Mouse (Mus musculus) heart, adult 2 months (tissue): ENCODE results near the gene Pdlim4. TPM values are rescaled to one million over a fixed set of nuclear protein-coding genes. Genes with fewer than 3 reads are reported as not detected.
A peak's percentile ranks its signal among the peaks of the same experiment; 100 is the strongest.

ENCODE experiments used
- DNase-seq, 2 experiments: peaks; one replicate each; pipeline ENCODE4 v3.0.0; 2021
- H3K27ac ChIP-seq: fragments of 200-600 bp; 2 replicates; pipeline ENCODE4 v1.8.1; 2022
- H3K27me3 ChIP-seq: fragments of 200-500 bp; 2 replicates; pipeline ENCODE4 v1.6.1; 2012; ENCODE audit warnings: mild to moderate bottlenecking, low read length, inconsistent platforms, mixed read lengths; ENCODE audit not compliant: control insufficient read depth, insufficient read depth
- H3K36me3 ChIP-seq: fragments of 200-500 bp; 2 replicates; pipeline ENCODE4 v1.6.1; 2012; ENCODE audit warnings: low read length, inconsistent platforms; ENCODE audit not compliant: control insufficient read depth, insufficient read depth
- H3K4me1 ChIP-seq: fragments of 200-500 bp; 2 replicates; pipeline ENCODE4 v1.6.1; 2011; ENCODE audit warnings: low read length; ENCODE audit not compliant: control insufficient read depth, insufficient read depth
- H3K4me3 ChIP-seq: fragments of 200-600 bp; 2 replicates; pipeline ENCODE4 v1.8.1; 2022
- H3K79me2 ChIP-seq: fragments of 200-500 bp; replicated peaks from 2 replicates; pipeline ENCODE4 v1.6.1; 2012; ENCODE audit warnings: mild to moderate bottlenecking, inconsistent platforms, low read length, moderate library complexity, mixed read lengths; ENCODE audit not compliant: control insufficient read depth, insufficient read depth
- H3K9ac ChIP-seq: fragments of 200-500 bp; 2 replicates; pipeline ENCODE4 v1.6.1; 2012; ENCODE audit warnings: low read depth, mild to moderate bottlenecking, control low read depth, inconsistent platforms, low read length, mixed read lengths
- CTCF ChIP-seq: fragments of 200-600 bp; IDR thresholded peaks from 2 replicates; pipeline ENCODE4 v1.8.1; 2022; ENCODE audit warnings: antibody characterized with exemption, mild to moderate bottlenecking, moderate library complexity
- EP300 ChIP-seq: fragments of 200-500 bp; IDR thresholded peaks from 2 replicates; pipeline ENCODE4 v1.6.1; 2011; ENCODE audit warnings: low read depth, low read length, control low read depth; ENCODE audit not compliant: insufficient read depth
- POLR2A ChIP-seq: fragments of 200-500 bp; IDR thresholded peaks from 2 replicates; pipeline ENCODE4 v1.6.1; 2011; ENCODE audit warnings: mild to moderate bottlenecking, low read depth, low read length, control low read depth; ENCODE audit not compliant: insufficient read depth
- WGBS: fragments of 180-500 bp; shearing (Covaris S2); methylation state at CpG from one replicate; pipeline ENCODE4 v1.1.7; 2018; 5-methylcytosine and 5-hydroxymethylcytosine counted together
- intact Hi-C: fragments of 180-260 bp; cut with DNase I; formaldehyde crosslinking; loops from one replicate; pipeline ENCODE4 v1.15.1; 2025
- polyA plus RNA-seq: library from polyadenylated mRNA; depleted of rRNA; stranded (reverse); fragments of >200 nt; gene quantifications from 2 replicates; pipeline ENCODE4 v1.2.3, GENCODE M21; 2012
- total RNA-seq, 2 experiments: library from RNA; stranded (reverse); gene quantifications; 2 replicates each; pipeline ENCODE4 v1.2.3; 2021

Gene Pdlim4
- total and polyA plus RNA-seq, 3 experiments: 30.8 to 57.6 (median 33.8) TPM

- H3K27ac ChIP-seq: no peak overlapping the region
- DNase-seq: no peak
- no peak overlapping the region for H3K4me3 ChIP-seq
- no peaks in the 10 kb centered on the region for H3K27me3 ChIP-seq
- TF ChIP-seq POLR2A (no peak), EP300 (no peak), CTCF (no peak)
- H3K79me2 ChIP-seq: no peaks in the 10 kb centered on the region
- intact Hi-C loops: no loop called here
- no peaks in the 10 kb centered on the region for H3K36me3 ChIP-seq
- WGBS: 83% methylated on average over 1 of the region's 1 CpGs
- H3K9ac ChIP-seq: no peak overlapping the region
- H3K4me1 ChIP-seq: peaks cover 20% of the 10 kb centered on the region
Measured at GRCm38 (mm10) chr11:54076101-54076500, 7.3 kb upstream of the Pdlim4 start.

GRCm38 (mm10) chr11:54075353-54075752 is 6.5 kb upstream of the Pdlim4 start:
- peaks cover 20% of the 10 kb centered on the region for H3K4me1 ChIP-seq
- H3K27me3 ChIP-seq: no peaks in the 10 kb centered on the region
- DNase-seq: no peak
- TF ChIP-seq CTCF: no peak
- no peak for TF ChIP-seq POLR2A
- TF ChIP-seq EP300: no peak
- H3K9ac ChIP-seq: no peak overlapping the region
- H3K79me2 ChIP-seq: no peaks in the 10 kb centered on the region
- H3K27ac ChIP-seq: no peak overlapping the region
- 82% methylated on average over 6 of the region's 6 CpGs for WGBS
- H3K4me3 ChIP-seq: no peak overlapping the region
- intact Hi-C loops: no loop called here
- no peaks in the 10 kb centered on the region for H3K36me3 ChIP-seq

- H3K4me1 ChIP-seq: peaks cover 20% of the 10 kb centered on the region
- 64% methylated on average over 4 of the region's 4 CpGs for WGBS
Measured at GRCm38 (mm10) chr11:54073291-54073690, 4.5 kb upstream of the Pdlim4 start.

GRCm38 (mm10) chr11:54071726-54072445 is 3.1 kb upstream of the Pdlim4 start:
- 0 out of 2 replicates have a peak, but pooled peaks have one; percentile 26 for TF ChIP-seq EP300
- no peak for TF ChIP-seq CTCF
- H3K4me3 ChIP-seq: no peak overlapping the region
- H3K27me3 ChIP-seq: no peaks in the 10 kb centered on the region
- no peak overlapping the region for H3K9ac ChIP-seq
- H3K79me2 ChIP-seq: no peaks in the 10 kb centered on the region
- intact Hi-C loops: no loop called here
- peak; percentile 63 to 81 for DNase-seq
- H3K36me3 ChIP-seq: no peaks in the 10 kb centered on the region
- peak overlapping the region; percentile 43; the same call in 1 of the 2 replicates for H3K27ac ChIP-seq
- H3K4me1 ChIP-seq: peaks cover 24% of the 10 kb centered on the region
- WGBS: 60% methylated on average over 5 of the region's 5 CpGs

More at GRCm38 (mm10) chr11:54073291-54073690, 4.5 kb upstream of the Pdlim4 start:
- no peaks in the 10 kb centered on the region for H3K79me2 ChIP-seq
- no peak overlapping the region for H3K9ac ChIP-seq
- no peak overlapping the region for H3K27ac ChIP-seq
- H3K27me3 ChIP-seq: no peaks in the 10 kb centered on the region
- no peak for TF ChIP-seq CTCF
- no peak for TF ChIP-seq EP300
- TF ChIP-seq POLR2A: no peak
- no peak for DNase-seq
- no peaks in the 10 kb centered on the region for H3K36me3 ChIP-seq
- no peak overlapping the region for H3K4me3 ChIP-seq
- intact Hi-C loops: no loop called here

DNA sequence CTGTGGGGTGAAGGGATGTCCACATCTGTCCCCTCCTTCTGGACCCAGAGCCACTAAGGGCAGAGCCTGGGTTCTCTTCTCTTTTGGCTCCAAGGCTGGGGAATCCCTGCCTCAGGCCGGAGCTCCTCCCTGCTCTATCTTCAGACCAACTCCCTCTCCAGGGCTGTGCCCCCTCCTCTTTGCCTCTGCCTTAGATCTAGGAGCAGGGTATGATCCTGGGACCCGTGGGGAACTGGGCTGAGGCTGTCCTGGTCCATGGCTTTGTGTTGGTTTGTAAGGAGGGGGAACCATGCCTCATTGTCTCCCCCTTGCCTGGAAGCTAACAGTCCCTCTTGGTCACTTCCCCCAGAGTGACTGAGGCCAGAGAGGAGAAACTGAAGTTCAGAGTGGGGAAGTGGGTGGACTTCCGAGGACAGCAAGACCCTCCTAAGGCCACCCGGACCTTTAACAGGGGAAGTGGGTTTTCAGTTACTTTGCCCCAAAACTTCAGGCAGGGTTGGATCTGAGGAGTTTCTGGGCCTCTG is 756 bp downstream of the Pdlim4 start:
- H3K79me2 ChIP-seq: no peaks in the 10 kb centered on the region
- peak in 1 of 2 experiments; percentile 33 for DNase-seq
- H3K36me3 ChIP-seq: no peaks in the 10 kb centered on the region
- WGBS: 50% methylated on average over 4 of the region's 4 CpGs
- H3K27me3 ChIP-seq: no peaks in the 10 kb centered on the region
- H3K4me1 ChIP-seq: peaks cover 25% of the 10 kb centered on the region
- TF ChIP-seq CTCF (no peak), POLR2A (no peak), EP300 (no peak)
- intact Hi-C loops: no loop called here
- peak overlapping the region; percentile 80 for H3K9ac ChIP-seq
- peak overlapping the region; percentile 60 for H3K4me3 ChIP-seq
- peak overlapping the region; percentile 71 for H3K27ac ChIP-seq

- H3K4me3 ChIP-seq: no peak overlapping the region; the same call in 1 of the 2 replicates
Measured at GRCm38 (mm10) chr11:54067318-54067995, 1.4 kb downstream of the Pdlim4 start.

More at GRCm38 (mm10) chr11:54067318-54067995, 1.4 kb downstream of the Pdlim4 start:
- intact Hi-C loops: no loop called here
- no peak for TF ChIP-seq EP300
- no peak for TF ChIP-seq POLR2A
- TF ChIP-seq CTCF: no peak
- peaks cover 23% of the 10 kb centered on the region for H3K4me1 ChIP-seq
- DNase-seq: peak; percentile 47 to 53
- no peak overlapping the region; the same call in 1 of the 2 replicates for H3K9ac ChIP-seq
- H3K36me3 ChIP-seq: no peaks in the 10 kb centered on the region
- no peaks in the 10 kb centered on the region for H3K27me3 ChIP-seq
- H3K79me2 ChIP-seq: no peaks in the 10 kb centered on the region
- peak overlapping the region; percentile 71 for H3K27ac ChIP-seq
- WGBS: 50% methylated on average over 12 of the region's 12 CpGs
